Mouse (Mus musculus): ENCODE measurements around the gene Slc4a4.

Gene Slc4a4

DNA sequence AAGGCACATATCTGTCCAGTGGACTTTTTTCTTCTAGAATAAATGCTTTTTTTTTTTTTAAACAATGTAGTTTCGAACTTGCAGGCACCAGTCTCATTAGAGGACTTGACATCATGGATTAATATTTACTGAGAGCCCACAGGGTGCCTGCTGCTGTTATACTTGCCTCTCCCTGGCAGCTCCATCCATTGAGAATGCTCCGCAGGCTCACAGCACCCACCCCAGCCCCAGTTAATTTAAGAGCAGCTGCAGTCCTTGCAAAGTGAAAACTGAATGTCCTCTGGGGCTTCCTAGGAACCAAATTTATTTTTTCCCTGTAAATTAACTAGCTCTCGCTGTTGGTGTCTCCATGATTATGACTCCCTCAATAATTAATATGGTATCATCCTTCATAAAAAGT, 303.4 kb downstream of the Slc4a4 start:
- no peak for DNase-seq (ENCODE audit: low spot score)

DNA sequence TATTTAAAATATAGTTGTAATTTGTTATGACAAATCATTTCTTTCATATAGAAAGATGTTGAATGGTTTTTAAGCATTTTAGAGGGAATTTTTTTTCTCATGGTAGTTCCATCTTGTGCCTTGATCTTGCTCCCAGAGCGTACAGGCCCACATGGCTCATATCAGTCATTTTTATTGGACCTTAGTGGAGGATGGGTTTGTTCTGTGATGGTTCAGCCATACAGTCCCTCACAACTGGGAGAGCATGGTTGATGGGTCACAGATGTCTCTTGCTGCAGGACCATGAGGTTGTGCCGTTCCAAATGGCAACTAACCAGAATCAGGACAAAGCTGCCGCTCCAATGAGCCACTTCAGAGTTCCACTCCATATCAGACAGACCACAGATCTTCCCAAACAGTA, 308.0 kb downstream of the Slc4a4 start:
- no peak for DNase-seq (ENCODE audit: low spot score)

DNA sequence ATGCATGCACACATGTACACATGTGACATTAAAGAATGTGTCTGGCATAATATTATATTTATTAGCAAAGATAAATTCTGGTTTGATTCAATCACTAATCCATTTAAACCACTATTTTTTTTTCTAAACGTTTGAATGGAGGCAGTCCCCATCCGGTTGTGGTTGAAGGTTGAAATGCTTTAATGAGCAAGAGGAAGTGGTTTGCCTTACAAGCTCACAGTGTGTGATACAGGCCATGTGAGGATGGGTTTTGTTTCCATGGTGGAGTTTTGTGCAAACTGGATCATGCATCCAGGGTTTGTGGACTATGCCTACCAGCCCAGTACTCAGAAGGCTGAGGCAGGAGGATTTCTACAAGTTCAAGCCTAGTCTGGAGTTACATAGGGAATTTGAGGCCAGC, 311.9 kb downstream of the Slc4a4 start:
- DNase-seq (ENCODE audit: low spot score): no peak

DNA sequence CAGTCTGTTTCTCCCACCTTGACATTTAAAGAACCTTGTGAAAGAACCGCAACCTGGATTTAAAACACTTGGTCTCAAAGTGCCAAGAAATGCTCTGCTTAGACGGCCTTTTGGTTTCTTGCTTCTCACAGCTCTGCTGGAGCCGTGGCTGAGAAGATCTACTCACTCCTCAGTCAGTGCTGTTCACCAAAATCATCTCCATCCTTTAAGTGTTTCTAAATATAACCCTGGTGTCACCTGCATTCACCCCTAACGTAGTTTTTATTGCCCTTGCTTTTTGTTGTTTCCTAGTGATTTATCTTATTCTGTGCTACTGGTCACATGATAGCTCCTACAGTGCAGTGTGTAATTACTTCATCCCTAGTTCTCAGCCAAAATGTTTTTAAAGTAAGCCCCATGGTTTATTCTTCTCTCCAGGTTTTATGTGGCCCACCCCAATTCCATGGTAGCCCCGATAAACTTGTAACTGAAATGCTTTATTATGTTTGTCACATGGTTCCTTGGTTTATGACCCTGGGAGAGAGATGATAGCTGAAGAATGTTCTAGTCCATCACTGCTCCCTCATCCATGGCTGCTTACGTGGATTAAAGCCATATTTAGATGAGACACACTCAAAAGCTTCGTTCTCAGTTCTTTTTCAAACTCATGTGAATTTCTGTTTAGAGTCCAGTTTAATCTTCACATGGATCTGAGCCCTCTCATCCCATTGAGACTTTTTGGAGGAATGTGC, 323.5 kb downstream of the Slc4a4 start:
- no peak for DNase-seq (ENCODE audit: low spot score)

DNA sequence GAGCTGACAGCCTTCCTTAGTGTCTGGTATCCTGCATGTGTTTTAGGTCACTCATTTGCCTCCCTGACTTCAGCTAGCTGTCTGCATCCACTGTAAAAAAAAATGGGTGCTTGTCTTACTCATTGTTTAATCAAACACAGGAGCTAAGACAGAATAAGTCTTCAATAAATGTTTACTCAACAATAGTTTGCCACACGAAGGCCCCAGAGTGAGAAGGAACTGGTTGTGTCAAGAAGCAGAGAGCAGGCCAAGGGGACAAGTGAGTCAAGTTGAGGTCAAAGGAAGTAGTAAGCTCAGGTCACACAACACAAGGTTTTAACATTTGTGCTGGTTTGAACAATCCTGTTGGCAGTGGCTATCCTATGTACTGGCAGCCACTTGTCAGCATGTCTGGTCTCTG, 324.4 kb downstream of the Slc4a4 start:
- no peak for DNase-seq (ENCODE audit: low spot score)

DNA sequence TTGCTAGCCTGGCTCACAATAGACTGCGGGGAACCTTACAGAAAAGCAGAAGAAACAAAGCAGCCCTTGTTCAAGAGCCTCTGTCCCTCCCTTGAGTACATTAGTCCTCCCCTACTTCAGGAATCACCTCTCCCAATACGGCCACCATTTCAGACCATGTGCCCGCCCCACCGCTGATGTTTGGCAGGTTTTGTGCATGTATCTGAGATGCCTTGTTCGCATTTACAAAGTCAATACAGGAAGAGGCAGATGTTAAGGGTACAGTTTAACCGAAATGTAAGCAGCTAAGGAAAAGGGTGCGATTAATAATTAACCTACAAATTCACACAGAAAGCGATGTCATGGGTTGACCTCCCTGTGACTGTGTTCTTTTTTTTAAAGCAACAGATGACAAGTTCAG, 331.6 kb downstream of the Slc4a4 start:
- DNase-seq (ENCODE audit: low spot score): no peak

DNA sequence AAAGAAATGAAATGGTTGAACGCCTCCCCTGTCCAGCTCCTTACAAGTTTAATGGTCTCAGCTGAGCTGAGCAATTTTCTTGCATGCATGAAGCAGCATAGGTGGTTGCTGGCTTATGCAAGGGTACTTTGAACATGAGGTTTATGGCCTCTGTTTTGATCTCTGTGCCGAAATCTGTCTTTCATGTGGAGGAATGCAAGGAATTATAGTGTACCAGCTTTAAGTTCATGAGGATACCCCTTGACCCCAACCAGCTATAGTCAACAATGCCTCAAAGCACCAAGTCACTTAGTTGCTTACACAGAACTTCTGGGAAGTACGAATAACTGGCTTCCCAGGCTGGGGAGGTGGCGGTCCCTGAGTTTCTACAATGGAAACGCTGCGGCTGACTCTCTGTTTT, 332.1 kb downstream of the Slc4a4 start:
- DNase-seq (ENCODE audit: low spot score): no peak

DNA sequence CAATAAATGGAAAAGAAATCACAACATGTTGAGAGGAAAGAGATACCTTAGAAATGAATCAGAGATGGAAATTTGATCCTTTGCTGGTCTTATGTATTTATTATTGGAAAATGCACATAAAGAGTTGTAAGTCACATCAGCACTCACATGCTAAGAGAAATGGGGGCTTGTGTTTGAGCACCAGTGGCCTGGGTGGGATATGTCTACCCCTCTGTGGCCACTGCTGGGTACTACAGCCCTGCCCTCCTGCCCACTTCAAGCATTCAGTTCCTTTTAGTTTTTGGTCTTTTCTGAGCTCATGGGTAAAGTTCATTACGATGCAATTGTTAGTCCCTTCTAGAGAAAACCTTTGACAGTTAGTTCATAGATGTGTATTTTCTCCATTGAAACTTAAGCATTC, 335.0 kb downstream of the Slc4a4 start:
- no peak for DNase-seq (ENCODE audit: low spot score)

DNA sequence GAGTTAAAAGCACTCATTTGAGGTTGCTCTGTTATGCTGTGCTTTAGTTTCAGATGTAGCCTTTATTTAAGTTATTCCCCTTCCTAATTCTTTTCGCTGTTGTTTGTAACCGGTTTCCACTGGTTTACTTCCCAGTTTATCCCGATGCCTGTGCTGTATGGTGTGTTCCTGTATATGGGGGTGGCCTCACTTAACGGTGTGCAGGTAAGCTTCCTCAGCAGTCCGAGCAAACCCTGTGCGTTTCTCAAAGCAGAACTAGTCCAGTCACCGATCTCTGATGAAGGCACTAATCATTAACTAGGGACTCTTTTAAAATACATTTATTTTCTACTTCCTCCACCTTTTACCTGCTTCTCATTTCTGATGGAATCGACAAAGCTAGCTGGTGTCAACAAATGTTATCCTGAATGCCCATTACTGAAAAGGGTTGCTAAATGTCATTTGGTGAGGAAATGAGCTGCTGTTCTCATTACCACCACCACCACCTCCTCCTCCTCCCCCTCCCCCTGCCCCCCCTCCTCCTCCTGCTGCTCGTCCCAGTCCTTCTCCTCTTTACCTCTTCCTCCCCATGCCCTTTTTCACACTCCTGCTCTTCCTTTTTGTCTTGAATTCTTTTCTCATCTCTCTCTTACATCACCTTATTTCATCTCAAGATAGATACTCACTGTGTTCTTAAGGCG, 336.6 kb downstream of the Slc4a4 start:
- DNase-seq (ENCODE audit: low spot score): no peak

DNA sequence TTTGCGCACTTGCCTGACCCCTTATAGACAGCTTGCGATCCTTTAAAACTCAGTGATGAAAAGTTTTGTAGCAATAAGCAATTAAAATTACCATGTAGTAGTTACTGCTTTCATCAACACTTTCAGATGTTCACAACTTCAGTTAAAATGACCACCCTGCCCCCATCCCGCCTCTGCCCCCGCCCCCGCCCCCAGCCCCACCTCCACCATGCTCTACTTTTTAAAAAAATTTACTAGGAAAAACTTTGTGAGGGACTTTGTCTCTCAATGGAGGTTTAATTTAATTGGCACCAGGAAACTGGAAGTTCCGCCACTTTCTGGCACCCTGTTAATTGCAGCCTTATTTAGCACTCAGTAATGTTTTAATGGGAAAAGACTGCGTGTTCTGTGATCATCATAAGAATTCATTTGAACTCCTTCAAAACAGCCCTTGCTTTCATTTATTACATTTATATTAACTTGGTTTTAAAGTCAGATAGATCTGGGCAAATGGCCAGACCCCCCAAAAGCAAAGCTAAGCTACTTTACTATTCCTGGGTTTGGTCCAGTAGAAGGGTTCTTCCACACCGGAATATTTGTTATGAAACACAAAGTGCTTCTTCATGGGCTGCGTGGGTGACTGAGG, 337.2 kb downstream of the Slc4a4 start:
- DNase-seq (ENCODE audit: low spot score): no peak

DNA sequence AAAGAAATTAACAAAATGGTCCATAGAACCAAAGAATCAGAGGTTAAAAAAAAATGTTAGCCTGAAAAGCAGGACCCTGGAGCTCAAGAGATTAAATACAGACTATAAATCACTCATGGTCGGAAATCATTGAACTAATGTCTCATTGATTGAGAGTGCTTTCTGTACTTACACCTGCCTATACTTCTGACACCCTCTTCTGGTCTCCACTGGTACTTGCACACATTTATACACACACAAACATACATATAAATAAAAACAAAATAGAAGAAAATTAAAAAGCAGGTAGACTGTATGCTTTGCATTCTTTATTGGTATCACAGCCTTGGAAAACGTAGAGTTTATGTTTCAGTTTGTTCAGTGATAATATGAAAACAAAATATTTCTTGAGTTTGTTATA, 341.3 kb downstream of the Slc4a4 start:
- DNase-seq (ENCODE audit: low spot score): no peak

DNA sequence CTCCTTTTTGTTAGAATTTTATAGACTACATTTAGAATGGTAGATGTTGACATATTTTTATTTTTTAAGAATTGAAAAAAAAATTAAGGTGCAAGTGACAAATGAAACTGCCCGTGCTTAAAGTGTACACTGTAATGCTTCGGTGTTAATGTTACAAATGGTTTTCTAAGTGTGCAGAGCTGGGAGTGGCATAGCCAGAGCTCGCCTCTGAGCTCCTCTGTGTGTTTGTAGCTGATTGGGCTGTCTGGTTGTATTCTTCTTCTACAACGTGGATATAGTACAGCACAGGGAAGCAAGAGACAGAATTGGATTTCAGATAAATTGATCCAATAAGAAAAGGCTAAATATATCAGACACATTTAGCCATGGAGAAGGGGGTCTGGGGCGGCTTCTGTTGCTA, 343.0 kb downstream of the Slc4a4 start:
- no peak for DNase-seq (ENCODE audit: low spot score)

DNA sequence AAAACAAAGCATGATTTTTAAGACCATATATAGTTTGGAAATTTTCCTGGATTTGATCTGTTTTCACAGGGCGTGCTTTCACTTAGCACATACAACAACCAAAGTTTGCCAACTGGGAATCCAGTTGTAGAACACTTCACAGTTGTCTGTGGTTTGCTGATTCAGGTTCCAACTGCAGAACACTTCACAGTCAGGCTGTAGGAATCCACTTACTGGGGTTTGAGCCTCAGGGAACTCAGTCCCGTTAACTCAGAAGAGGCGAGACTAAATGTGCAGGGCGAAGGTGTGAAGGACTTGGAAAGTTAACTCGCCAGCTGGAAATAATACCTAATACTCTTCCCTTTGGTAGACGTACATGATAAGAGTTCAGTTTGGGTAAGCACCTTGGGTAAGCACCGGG, 345.7 kb downstream of the Slc4a4 start:
- no peak for DNase-seq (ENCODE audit: low spot score)

DNA sequence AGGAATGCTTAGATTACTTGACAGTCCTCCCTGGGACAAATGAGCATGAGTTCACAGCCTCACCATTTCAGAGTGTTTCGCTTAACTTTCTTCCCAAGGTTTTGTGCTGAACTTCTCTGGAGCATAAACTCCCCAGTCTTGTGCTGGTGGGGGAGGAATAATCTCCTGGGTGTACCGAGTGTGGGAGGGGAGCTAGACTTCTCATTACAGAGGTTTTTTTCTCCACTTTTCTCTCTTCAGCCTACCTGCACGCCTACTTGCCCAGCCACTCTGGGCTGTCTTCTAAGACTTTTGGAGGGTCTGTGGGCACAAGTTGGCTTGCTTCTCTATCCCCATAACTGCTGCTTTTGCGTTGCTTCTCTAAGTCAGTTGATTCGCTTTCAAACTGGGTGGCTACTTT, 365.2 kb downstream of the Slc4a4 start:
- no peak for DNase-seq (ENCODE audit: low spot score)

DNA sequence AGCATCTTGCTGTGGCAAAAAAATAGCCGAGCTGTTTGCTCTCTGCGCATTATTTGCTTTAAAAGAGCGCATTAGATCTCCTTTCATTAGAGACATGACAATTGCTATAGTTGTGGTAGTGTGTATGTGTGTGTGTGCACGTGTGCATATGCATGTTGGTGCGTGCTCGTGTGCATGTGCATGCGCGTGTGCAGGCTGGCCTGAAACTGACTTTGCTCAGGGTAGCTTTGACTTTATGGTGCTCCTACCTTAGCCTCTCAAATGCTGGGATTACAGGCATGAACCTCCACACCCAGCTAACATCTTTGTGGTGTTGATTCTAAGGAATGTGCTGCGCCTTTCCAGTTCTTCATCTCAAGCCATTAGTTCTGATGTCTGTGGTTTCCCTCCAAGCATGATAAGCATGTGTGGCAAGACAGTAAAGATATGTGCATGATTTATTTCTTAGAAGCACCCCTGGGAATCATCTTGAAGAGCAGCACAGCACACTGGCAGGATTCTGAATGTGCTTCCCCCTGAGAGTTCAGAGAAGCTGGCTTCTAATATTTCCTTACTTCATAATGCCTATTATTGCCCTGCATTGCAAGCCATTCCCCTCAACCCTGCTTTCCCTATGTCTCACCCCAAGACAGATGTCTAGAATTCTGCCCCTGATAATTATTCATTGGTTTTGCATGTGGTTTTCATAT, 373.3 kb downstream of the Slc4a4 start:
- DNase-seq (ENCODE audit: low spot score): no peak

DNA sequence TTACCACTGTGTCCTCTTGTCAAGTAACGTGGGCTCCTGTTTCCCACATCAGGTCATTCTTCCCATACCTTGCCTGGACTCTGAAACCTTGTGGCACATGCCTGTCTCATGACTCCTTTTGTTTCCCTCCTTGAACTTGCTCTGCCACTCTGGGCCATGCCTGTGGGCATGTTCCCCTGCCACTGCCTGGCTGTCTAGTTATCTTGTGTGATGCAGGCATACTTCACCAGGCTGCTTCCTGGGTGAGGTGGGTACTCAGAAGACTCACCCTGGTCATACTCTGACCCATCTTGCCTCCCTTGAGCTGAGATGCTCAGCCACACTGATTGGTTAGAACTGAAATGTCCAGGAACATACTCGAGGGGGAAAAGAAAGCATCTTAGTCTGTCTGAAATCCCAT, 390.4 kb downstream of the Slc4a4 start:
- DNase-seq (ENCODE audit: low spot score): no peak

DNA sequence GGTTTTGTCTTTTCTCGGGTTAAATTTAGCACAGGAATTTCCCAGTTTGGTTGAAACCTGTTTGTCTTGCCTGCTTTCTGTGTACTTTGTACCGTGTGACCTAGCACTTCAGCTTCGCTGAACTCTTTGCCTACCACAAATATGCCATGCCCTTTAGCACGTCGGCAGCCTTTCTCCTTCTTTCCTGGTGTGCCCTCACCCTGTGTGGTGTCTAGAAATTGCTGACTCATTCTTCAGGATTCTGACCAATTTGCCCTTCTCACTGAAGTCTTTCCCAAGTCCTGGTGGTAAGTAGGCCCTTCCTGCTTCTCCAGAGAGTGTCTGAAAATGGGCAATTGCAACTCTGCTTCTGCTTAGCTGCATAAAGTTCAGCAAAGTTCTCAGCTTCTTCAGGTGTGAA, 391.0 kb downstream of the Slc4a4 start:
- DNase-seq (ENCODE audit: low spot score): no peak

DNA sequence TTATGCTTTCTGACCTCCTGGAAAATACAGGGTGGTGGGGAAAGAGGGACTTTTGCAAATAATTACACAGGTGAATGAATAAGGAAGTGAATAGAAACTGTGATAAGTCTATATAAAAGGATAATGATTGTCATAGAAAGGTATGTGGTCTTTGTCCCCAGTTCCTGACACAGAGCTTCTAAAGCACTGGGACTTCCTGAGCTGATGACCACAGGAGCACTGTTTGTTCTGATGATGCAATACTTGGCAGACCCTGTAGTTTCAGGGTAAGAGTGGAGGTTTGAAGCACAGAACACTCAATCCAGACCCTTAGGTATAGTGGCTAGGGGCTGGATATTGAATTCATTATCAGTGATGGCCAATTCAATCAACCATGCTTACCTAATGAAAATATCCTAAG, 391.7 kb downstream of the Slc4a4 start:
- DNase-seq (ENCODE audit: low spot score): no peak

DNA sequence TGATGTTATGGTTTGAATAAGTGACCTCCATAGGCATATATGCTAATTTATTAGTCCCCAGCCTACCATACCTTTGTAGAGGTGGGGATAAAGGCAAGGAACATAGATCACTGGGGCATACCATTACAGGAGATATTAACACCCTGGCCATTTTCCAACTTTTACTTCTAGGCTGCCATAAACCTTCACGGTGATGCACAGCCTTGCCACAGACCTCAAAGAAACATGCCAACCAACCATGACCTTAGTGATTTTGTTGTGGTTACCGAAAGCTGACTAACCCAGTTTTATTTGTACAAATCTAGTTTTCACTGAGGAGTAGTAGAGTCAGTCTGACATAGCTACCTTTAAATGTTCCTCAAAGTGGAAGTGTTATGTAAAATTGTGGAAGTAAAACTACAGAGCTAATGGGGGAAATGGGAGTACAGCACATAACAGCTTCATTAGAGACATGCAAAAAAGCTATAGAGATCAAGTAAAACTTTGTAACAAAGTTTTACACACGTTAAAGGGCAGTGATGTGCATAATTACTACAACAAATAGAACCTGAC, 393.8 kb downstream of the Slc4a4 start:
- no peak for DNase-seq (ENCODE audit: low spot score)

All from c-Kit-positive CD71-positive TER-119-positive erythroid progenitor cells, embryonic 14.5 days (primary cell).